Mouse (Mus musculus): ENCODE measurements around the gene Hectd4.

DNA sequence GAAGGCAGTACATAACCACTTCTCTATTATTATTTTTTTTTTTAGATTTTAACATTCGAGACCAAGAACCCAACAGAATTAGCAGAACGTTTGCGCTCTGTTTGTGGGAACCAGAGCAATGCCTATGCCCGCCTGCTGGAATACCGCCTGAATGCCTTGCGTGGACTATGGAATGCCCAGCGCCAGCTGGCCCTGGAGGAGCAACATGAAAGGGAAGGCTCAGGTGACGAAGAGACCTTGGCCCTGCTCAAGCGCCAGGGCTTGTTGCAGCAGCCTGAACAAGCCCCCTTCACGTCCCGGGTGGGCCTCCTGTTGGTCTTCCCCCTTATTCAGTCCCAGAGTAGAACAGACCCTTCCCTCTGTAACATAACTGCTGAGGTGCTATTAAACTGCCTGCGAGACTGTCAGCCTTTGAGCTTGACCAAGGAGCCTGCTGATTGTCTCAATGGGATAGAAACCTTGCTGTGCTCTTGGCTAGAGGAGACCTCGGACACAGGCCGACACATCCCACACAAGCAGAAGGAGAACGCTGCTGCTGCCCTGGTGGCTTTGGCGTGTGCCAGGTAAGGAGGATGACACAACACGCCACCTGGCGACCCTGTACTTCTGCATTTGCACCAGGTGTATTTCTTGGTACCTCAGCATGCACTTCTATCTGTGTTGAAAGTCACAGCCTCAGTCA, 33.9 kb downstream of the Hectd4 start:
- TF ChIP-seq CTCF (IDR thresholded peaks at IDR 0.05; ENCODE audit: low read depth, low read length) (no peak), POLR2A (IDR thresholded peaks at IDR 0.05; ENCODE audit: borderline replicate concordance, low read depth, low read length) (no peak)

Data from bone marrow macrophage, adult 2 months (primary cell).